Mouse (Mus musculus): ENCODE measurements around the gene Arhgap31.

GRCm38 (mm10) chr16:38625411-38625810, 87.7 kb downstream of the Arhgap31 start:
- TF ChIP-seq CTCF (IDR thresholded peaks at IDR 0.05; ENCODE audit: low read depth) (no peak), EP300 (IDR thresholded peaks at IDR 0.05; ENCODE audit: low read depth) (no peak)
